Mouse (Mus musculus): ENCODE measurements around the gene S100pbp. TPM values are rescaled to one million over a fixed set of nuclear protein-coding genes. Genes with fewer than 3 reads are reported as not detected.
A peak's percentile ranks its signal among the peaks of the same experiment; 100 is the strongest.

The S100pbp gene
- polyA plus RNA-seq (2015; fragmentation: Nextera tagmentation; extraction: Ambion mirVana) = 16.7 TPM in 2 replicates

DNA sequence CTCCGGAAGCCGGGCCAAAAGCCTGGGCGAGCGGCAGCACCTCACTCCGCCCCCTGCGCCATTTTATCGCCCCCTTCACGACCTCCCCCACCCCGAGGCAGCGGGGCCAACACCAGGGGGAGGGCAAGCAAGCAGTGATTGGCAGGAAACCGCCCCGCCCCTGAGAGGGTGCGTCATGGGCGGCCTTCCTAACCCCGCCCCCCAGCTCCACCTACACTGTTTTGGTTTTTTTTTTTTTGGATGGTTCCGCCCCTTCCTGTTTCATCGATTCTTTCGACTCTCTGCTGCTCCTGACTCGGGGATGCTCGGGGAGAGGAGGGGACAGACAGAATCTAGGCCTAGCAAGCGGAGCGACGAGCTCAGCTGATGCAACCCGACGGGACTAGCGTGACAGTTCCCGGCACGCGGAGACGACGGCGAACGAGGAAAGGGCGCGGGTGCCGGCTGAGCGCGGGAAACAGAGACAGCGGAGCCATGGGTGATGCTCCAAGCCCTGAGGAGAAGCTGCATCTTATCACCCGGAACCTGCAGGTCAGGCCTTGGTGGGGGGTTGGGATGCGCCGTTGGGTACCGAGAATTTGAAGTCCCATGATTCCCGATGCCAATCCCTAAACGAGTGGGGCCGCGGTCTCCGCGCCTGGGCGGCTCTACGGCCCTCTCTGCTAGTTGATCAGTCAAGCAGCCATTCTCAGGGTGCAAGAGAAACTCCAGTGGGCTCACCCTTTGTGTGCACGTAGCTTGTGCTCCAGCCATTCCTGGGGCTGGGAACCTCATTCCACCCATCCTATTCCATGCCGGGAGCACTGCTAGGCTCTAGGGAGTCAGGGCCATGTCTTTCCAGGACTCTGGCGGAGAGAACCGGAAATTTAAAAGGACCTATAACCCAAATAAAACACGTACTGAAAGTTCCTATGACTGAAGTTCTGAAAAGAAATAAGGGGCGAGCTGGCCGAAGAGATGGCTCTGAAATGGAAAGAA lies at the start of gene S100pbp, which contains the start of gene Yars:
S100pbp (minus strand) TSS at position 186 of the 978 bp plus-strand sequence.
Yars (plus strand) TSS at position 219 of the 978 bp plus-strand sequence.
- Histone ChIP-seq H3K4me3 (replicated peaks) (peak within 1 kb of the TSS; percentile 69), H3K9me3 (replicated peaks) (no peaks in the 10 kb centered on the region), H3K27ac (replicated peaks) (peak within 1 kb of the TSS; percentile 93), H3K9ac (replicated peaks) (peak within 1 kb of the TSS; percentile 75), H3K4me2 (peak within 1 kb of the TSS; percentile 86), H3K4me1 (peaks cover 37% of the 10 kb centered on the region), H3K36me3 (peaks cover 10% of the 10 kb centered on the region; the same call in 1 of the 2 replicates), H3K27me3 (replicated peaks) (no peaks in the 10 kb centered on the region)
- WGBS = 1% methylated on average over 57 of the region's 58 CpGs
- peak; percentile 91 for ATAC-seq (ENCODE audit: low FRiP score)

DNA sequence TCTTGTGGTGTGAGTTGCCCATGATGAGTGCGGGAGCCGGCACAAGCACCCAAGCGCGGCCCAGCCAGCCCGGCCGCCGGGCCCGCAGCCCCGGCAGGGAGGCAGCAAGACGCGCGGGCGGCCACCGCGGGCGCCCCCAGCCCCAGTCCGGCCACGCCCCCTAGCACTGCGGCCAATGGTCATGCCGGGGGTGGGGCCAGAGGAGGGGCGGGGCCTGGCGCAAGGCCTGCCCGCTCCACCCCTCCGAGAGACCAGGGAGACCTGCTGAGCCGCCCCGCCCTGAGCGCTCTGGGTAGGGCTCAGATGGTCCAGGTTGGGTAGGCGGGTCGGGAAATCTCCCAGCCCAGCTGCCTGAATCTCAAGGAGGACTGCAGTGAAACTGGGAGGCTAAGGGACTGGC lies 49.5 kb upstream of the S100pbp start:
- peak overlapping the region; percentile 69 for H3K27ac ChIP-seq (replicated peaks)
- no peaks in the 10 kb centered on the region for H3K9me3 ChIP-seq (replicated peaks)
- no peaks in the 10 kb centered on the region for H3K27me3 ChIP-seq (replicated peaks)
- peaks cover 58% of the 10 kb centered on the region for H3K4me1 ChIP-seq
- peak overlapping the region; percentile 92 for H3K4me2 ChIP-seq
- peak; percentile 89 for ATAC-seq (ENCODE audit: low FRiP score)
- 0% methylated on average over 29 of the region's 29 CpGs for WGBS
- H3K4me3 ChIP-seq (replicated peaks) = peak overlapping the region; percentile 69
- peak overlapping the region; percentile 79 for H3K9ac ChIP-seq (replicated peaks)
- H3K36me3 ChIP-seq = no peaks in the 10 kb centered on the region

GRCm38 (mm10) chr4:129238579-129239016 lies 49.1 kb upstream of the S100pbp start:
- 0% methylated on average over 23 of the region's 23 CpGs for WGBS
- H3K9ac ChIP-seq (replicated peaks) = peak overlapping the region; percentile 79

GRCm38 (mm10) chr4:129237843-129238441 lies 48.4 kb upstream of the S100pbp start:
- no peaks in the 10 kb centered on the region for H3K36me3 ChIP-seq
- H3K27ac ChIP-seq (replicated peaks) = peak overlapping the region; percentile 69
- H3K9me3 ChIP-seq (replicated peaks) = no peaks in the 10 kb centered on the region
- peak overlapping the region; percentile 79 for H3K9ac ChIP-seq (replicated peaks)
- WGBS = 8% methylated on average over 21 of the region's 21 CpGs
- ATAC-seq (ENCODE audit: low FRiP score) = 0 out of 2 replicates have a peak, but pooled peaks have one; percentile 15
- peak overlapping the region; percentile 92 for H3K4me2 ChIP-seq
- H3K4me3 ChIP-seq (replicated peaks) = peak overlapping the region; percentile 69
- peaks cover 58% of the 10 kb centered on the region for H3K4me1 ChIP-seq
- no peaks in the 10 kb centered on the region for H3K27me3 ChIP-seq (replicated peaks)

More at GRCm38 (mm10) chr4:129238579-129239016, 49.1 kb upstream of the S100pbp start:
- peak overlapping the region; percentile 92 for H3K4me2 ChIP-seq
- peaks cover 58% of the 10 kb centered on the region for H3K4me1 ChIP-seq
- H3K27ac ChIP-seq (replicated peaks) = peak overlapping the region; percentile 69
- H3K27me3 ChIP-seq (replicated peaks) = no peaks in the 10 kb centered on the region
- H3K9me3 ChIP-seq (replicated peaks) = no peaks in the 10 kb centered on the region
- H3K36me3 ChIP-seq = no peaks in the 10 kb centered on the region
- peak overlapping the region; percentile 69 for H3K4me3 ChIP-seq (replicated peaks)
- peak; percentile 81 for ATAC-seq (ENCODE audit: low FRiP score)

GRCm38 (mm10) chr4:129236236-129236813 lies 46.8 kb upstream of the S100pbp start:
- Histone ChIP-seq H3K9me3 (replicated peaks) (no peaks in the 10 kb centered on the region), H3K4me2 (no peak overlapping the region), H3K4me1 (peaks cover 47% of the 10 kb centered on the region), H3K4me3 (replicated peaks) (no peak overlapping the region), H3K27ac (replicated peaks) (no peak overlapping the region), H3K36me3 (no peaks in the 10 kb centered on the region), H3K27me3 (replicated peaks) (no peaks in the 10 kb centered on the region), H3K9ac (replicated peaks) (no peak overlapping the region)
- 73% methylated on average over 8 of the region's 8 CpGs for WGBS
- ATAC-seq (ENCODE audit: low FRiP score) = no peak

- no peak for ATAC-seq (ENCODE audit: low FRiP score)
- no peak overlapping the region for H3K9ac ChIP-seq (replicated peaks)
- no peak overlapping the region for H3K4me3 ChIP-seq (replicated peaks)
- no peaks in the 10 kb centered on the region for H3K9me3 ChIP-seq (replicated peaks)
- no peak overlapping the region for H3K27ac ChIP-seq (replicated peaks)
- no peaks in the 10 kb centered on the region for H3K27me3 ChIP-seq (replicated peaks)
- 85% methylated on average over 3 of the region's 3 CpGs for WGBS
- no peaks in the 10 kb centered on the region for H3K36me3 ChIP-seq
- H3K4me2 ChIP-seq = no peak overlapping the region
- H3K4me1 ChIP-seq = peaks cover 46% of the 10 kb centered on the region
These were observed 45.6 kb upstream of the S100pbp start for GRCm38 (mm10) chr4:129235147-129235546.

DNA sequence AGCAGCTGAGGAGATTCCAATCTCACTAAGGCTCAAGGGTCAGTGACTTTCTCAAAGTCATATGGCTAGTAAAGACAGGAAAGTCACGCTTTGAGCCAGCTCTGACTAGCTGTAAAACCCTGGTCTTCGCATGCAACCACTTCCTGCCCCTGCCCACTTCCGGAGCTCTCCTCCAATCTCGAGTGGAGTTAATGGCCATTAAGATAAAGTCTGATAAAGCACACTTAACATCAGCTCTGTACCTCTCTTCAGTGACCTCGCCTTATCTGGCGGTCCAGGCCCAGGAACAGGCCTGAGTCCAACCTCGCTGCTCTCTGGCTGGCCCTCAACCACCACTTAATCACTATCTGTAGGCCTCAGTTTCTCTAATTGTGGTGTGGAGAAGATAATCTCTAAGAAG lies 45.0 kb upstream of the S100pbp start:
- Histone ChIP-seq H3K4me2 (no peak overlapping the region), H3K36me3 (no peaks in the 10 kb centered on the region), H3K9me3 (replicated peaks) (no peaks in the 10 kb centered on the region), H3K9ac (replicated peaks) (no peak overlapping the region), H3K4me3 (replicated peaks) (no peak overlapping the region), H3K27ac (replicated peaks) (no peak overlapping the region), H3K4me1 (peaks cover 44% of the 10 kb centered on the region), H3K27me3 (replicated peaks) (no peaks in the 10 kb centered on the region)
- no peak for ATAC-seq (ENCODE audit: low FRiP score)
- 77% methylated on average over 7 of the region's 7 CpGs for WGBS

DNA sequence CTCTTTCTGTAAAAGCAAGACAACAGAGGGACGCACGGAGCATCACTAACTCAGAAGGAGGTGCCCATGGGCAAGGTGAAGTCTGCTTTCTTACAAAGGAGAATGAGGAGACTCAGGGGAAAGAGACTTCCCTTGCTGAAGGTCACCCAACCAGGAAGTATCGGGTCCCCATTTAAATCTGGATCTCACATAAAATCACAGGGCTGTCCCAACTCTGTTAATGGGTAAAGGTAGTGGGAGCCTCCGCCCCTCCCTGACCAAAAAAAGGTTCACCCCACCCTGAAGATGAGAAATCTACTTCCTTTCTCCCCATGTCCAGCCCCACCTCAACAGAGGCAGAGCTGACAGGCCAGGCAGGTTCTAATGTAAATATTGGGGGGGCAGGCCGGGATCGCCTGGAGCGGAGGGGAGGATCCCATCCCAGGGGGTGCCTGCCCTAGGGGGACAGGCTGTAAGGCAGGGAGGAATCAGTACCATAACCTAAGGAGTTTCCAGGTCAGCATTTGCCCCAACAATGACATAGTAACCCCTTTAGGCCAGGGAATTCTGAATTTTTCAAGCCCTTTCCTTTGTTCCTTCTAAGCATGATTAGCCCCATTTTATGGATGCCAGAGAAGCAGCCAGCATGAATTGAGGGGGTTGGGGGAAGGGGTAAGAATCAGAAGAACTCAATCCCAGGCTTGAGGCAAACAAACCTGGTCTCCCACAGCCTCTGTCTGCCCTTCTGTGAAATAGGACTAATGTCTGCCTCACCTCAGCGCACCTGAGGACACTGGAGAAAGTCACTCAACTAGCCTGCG lies 43.2 kb upstream of the S100pbp start:
- Histone ChIP-seq H3K9ac (replicated peaks) (no peak overlapping the region), H3K9me3 (replicated peaks) (no peaks in the 10 kb centered on the region), H3K27ac (replicated peaks) (no peak overlapping the region), H3K4me2 (no peak overlapping the region), H3K4me1 (peaks cover 34% of the 10 kb centered on the region), H3K36me3 (no peaks in the 10 kb centered on the region), H3K4me3 (replicated peaks) (no peak overlapping the region), H3K27me3 (replicated peaks) (no peaks in the 10 kb centered on the region)
- 76% methylated on average over 9 of the region's 9 CpGs for WGBS
- no peak for ATAC-seq (ENCODE audit: low FRiP score)

DNA sequence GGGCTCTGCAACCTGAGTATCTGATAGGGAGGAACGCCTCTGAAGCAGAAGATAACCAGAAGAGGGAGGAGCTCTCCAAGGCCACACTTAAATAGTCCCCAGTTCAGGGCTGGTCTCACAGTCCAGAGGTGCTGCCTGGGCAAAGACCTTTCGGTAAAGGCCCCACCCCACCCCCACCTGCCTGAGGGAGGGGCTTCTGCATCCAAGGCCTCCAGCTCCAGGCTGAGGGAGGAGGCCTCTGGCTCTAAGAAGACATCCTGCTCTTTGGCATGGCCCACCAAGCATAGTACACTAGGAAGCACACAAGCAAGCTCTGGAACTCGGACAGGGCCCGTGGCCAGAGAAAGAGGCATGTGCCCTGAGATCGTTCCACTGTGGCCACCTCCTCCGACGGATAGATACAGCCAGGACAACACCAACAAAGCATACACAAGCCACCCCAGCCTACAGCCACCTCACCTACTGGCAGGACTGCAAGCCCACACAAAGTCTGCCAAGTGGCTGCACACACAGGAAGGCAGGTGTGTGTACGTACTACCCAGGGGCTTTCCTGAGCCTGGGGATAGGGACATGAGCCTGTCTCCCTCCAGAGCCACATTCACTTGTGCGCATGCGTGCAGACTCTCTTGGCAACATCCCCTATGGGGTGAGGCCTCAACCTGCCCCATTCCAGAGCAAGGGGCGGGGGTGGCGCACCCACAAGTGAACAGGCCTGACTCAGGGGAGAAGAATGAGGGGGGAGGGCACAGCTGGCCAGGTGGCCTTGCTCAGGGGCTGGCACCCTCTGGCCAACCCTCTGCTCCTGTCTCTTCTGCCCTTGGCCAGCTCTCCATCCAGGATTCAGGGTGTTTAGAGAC lies 42.3 kb upstream of the S100pbp start:
- H3K9me3 ChIP-seq (replicated peaks) = no peaks in the 10 kb centered on the region
- H3K4me3 ChIP-seq (replicated peaks) = no peak overlapping the region
- ATAC-seq (ENCODE audit: low FRiP score) = no peak
- H3K4me1 ChIP-seq = peaks cover 34% of the 10 kb centered on the region
- no peak overlapping the region for H3K9ac ChIP-seq (replicated peaks)
- no peaks in the 10 kb centered on the region for H3K27me3 ChIP-seq (replicated peaks)
- H3K27ac ChIP-seq (replicated peaks) = no peak overlapping the region
- no peaks in the 10 kb centered on the region for H3K36me3 ChIP-seq
- WGBS = 78% methylated on average over 12 of the region's 12 CpGs
- H3K4me2 ChIP-seq = no peak overlapping the region

- Histone ChIP-seq H3K36me3 (no peaks in the 10 kb centered on the region), H3K27me3 (replicated peaks) (no peaks in the 10 kb centered on the region), H3K27ac (replicated peaks) (no peak overlapping the region), H3K9ac (replicated peaks) (no peak overlapping the region), H3K9me3 (replicated peaks) (no peaks in the 10 kb centered on the region), H3K4me3 (replicated peaks) (no peak overlapping the region), H3K4me1 (peaks cover 34% of the 10 kb centered on the region), H3K4me2 (no peak overlapping the region)
- WGBS = 63% methylated on average over 8 of the region's 8 CpGs
- ATAC-seq (ENCODE audit: low FRiP score) = no peak
These were observed 41.4 kb upstream of the S100pbp start for GRCm38 (mm10) chr4:129230926-129231325.
